Mouse (Mus musculus) yolk sac, embryonic 10.5 days (tissue): ENCODE data around the gene Itsn1.

Source experiments
- DNase-seq: peaks from one replicate; pipeline ENCODE4 v3.0.0-alpha.2; 2017; ENCODE audit warnings: low spot score

The Itsn1 gene

DNA sequence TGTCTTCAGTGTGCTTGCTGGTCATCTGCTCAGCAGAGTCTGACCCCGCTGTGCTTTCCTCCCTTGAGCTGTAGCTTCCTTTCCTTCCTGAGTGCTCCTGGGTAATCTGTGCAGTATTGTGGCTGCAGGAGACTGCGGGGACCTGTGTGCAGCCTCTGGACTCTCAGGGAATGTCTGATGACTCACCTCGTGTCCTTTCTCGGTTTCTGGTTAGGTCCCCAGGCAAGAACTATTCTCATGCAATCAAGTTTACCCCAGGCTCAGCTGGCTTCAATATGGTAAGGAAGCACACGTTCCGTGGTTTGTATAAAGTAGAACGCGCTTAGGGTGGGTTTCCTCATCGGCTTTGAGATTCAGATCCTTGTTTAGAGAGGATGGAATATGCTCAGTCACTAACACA is 82.8 kb downstream of the Itsn1 start:
- no peak for DNase-seq

DNA sequence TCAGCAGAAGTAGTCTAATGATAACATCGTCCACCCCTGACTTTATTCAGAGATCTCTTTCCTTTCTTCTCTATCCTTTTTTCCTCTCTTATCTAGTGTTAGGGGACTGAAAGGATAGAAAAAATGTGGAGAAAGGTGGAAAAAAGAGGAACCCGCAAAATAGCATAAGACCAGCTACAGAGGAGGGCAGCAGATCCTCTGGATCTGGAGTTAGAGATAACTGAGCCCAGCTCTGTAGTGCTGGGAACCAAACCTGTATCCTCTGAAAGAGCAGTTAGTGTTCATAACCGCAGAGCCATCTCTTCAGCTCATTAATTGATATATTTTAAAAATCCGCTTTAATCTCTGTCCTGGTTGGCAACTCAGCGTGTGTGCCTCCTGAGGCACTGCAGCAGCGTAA is 84.5 kb downstream of the Itsn1 start:
- DNase-seq, result no peak

DNA sequence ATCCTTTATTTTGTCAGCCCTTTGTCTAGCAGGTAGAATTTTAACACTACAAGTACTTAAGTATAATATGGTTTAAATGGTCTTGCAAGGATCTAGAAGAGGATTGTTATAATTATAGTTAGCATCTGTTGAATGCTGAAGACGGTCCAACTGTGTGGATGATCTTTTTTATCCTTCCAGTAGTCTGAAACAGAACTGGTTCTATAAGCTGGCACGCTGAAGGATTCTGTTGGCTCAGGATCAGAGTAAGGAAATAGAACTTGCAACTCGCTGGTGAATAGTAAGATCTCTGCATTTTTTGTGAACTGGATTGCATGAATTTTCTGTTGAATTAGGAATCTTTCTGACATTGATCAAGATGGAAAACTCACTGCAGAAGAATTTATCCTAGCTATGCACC is 86.0 kb downstream of the Itsn1 start:
- no peak for DNase-seq

DNA sequence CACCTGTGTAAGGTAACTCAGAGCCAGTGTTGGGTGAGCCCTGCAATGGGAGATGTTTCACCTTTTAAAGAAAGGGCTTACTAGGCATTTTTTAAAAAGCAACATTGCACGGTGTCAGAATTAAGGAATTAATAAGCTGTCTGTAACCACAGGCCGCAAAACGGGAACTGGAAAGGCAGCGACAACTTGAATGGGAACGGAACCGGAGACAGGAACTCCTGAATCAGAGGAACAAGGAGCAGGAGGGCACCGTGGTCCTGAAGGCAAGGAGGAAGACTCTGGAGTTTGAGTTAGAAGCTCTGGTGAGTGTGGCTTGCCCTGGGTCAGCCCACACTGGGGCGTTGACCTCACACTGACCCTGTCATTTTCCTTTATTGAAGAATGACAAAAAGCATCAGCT is 91.2 kb downstream of the Itsn1 start:
- DNase-seq, result no peak

DNA sequence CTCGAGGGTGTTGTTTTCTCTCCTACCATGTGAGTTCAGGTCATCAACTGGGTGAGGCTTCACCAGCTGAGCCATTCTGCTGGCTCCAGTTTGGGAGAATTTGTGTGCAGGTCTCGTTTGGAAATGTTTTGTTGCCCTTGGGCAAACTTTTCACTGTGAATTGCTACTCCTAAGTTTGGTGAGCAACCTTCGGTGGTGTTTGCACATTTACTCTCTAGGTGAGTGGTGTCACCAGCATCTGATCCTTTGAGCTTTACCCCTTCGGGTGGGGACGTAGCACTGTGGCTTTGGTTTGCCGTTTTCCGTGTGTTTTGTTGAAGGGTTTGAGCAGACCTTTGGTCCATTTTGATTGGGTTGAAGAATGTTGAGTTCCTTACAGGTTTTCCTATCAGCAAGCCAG is 93.2 kb downstream of the Itsn1 start:
- no peak for DNase-seq

DNA sequence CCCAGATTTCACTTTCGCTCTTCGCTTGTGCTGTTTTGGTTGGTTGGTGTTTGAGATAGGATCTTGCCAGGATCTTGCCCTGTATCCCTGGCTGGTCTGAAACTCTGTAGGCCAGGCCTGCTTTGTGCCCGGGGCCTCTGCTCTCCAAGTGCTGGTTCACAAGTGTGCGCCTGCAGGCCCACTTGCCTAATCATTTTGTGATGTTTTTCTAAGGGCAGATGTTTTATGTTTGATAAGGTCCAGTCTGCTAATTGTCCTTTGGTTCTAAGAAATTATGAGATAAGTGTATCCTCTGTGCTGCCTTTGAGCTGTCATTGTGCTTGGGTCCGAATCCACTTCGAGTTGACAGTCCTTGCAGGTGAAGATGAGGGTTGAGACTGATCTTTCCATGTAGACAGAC is 93.7 kb downstream of the Itsn1 start:
- no peak for DNase-seq

DNA sequence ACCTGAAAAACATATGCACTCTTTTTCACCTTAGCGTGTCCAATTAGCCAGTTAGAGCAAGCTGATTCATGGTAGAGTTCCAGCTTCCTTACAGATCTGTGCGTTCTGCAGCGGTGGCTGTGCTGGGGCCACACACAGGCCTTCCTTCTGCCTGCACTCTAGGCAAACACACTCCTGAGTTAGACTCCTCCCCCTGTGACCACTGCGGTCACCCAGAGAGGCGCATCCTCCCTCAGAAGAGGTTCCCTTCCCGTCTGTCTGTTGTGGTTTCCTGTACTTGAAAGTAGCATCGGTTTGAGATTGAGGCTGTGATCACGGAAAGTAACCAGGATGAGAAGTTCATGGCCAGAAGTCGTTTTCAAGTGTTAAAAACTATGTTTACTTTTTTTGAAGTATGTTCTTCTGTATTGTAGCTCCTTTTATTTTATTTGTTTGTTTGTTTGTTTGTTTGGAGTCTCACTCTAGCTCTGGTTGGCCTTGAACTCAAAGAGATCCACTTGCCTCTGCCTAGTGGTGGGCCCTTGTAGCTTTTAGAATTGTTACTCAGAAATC is 96.8 kb downstream of the Itsn1 start:
- peak; percentile 44 for DNase-seq

DNA sequence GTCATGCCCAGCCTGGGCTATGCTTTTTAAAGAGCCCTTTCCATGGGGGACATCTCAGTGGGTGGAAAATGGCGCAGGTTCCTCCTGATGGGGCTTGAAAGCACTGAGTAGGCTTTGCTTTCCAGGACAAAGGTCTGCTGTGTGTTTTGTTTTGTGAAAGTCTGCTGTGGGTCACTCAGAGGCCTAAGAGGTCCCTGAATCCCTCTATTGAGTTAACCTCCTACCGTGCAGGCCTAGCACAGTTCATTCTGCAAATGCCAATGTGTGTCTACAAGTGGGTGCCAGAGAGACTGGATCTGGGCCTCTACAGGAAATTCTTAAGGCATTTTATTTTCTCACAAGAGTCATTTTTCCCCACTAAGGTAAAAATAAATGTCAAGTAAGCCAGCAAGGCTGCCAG is 97.8 kb downstream of the Itsn1 start:
- DNase-seq, result no peak

DNA sequence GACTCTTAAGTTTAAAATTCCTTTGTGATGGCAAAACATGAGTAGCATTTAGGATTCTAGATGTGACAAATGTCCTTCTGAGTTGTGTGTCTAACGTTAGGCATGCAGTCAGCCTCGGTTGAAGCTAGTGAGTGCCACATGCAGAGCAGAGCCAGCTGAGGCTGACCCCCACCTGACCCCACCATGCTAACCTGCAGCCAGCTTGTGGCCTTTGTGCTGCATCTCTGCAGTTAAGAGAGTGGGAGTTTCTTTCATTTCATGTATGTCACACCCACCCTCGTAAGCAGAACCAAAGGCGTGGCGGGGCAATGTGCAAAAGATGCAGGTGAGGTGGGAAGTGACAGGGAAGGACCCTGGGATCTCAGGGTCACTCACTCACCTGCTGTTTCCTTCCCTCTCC is 98.4 kb downstream of the Itsn1 start:
- peak; percentile 40 for DNase-seq

DNA sequence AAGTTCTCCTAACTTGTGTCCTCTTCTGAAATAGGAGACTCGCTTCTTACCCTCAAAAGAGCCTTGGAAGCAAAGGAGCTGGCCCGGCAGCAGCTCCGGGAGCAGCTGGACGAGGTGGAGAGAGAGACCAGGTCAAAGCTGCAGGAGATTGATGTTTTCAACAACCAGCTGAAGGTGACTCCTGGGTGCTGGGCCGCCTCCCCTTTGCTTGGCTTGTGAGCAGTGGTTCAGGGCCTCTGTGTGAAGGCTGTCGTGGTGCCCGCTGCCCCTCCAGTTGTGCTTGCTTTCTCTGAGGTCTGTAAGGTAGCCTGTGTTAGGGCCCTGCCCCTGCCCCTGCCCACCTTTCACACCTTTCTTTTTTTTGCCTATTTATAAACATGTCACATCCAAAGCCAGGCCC is 99.1 kb downstream of the Itsn1 start:
- DNase-seq, result no peak

DNA sequence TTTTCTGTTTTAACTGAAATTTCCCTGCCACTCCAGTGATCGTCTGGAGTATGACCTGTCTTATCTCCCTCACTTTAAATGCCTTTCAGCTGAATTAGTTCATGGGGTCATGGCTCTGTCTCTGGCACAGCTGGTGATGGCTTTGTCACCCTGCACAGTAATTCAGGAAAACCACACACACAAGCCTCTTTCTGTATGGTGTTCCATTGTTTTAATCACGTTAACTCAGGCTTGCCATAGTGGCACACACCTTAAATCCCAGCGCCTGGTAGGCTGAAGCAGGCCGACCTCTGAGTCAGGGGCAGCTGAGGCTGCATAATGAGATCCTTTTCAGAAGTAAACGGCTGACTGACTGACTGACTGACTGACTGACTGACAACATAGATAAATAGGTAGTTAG is 99.5 kb downstream of the Itsn1 start:
- DNase-seq, result no peak

DNA sequence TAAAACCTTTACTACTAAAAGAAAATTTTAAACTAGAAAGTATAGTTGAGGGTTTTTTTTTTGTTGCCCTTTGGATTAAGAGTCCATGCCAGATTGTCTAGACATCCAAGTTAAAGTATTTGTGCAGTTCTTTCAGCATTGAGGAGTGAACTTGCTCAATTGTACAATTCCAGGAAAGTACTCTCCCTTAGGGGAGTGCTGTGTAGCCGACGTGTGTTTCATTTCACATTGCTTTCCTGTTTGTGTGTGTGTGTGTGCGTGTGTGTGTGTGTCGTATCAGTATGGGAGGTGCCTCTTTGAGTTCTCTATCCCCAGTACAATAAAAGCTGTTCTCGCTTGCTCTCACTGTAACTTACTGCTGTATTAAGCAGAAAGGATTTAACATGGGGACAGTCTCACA is 100.0 kb downstream of the Itsn1 start:
- DNase-seq, result no peak

DNA sequence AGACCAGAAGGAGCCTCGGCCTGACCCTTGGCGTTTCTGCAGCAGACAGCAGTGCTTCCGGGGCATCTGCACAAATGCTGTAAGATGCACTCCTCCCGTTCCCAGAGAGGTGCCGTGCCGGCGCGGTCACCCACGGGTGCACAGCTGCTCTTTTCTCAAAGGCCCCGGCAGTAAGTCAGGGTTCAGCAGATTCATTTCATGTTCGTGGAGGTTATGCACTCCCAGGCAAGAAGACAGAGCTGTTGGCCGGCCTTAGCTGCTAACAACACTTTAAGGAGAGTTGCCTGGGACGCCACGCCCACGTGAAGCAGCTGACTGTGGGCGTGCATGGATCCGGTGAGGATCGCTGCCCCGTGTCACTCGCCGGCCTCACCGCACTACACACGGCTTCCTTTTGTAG is 101.2 kb downstream of the Itsn1 start:
- no peak for DNase-seq

DNA sequence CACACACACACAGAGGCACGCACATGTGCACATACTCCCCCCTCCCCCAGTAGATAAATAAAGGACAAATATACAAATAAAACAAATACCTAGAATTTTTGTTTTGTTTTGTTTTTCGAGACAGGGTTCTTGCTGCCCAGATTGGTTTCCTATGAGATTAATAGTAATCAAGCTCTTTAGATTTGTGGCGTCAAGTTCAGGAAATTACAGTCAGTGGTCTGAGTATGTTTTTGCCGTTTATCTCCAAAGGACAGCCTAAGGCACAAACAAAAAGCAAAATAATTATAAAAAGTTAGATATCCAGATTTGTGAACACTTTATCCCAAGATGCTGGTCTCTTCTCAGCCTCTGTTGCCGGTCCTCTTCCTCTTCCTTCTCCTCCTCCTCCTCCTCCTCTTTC is 104.0 kb downstream of the Itsn1 start:
- DNase-seq, result no peak

DNA sequence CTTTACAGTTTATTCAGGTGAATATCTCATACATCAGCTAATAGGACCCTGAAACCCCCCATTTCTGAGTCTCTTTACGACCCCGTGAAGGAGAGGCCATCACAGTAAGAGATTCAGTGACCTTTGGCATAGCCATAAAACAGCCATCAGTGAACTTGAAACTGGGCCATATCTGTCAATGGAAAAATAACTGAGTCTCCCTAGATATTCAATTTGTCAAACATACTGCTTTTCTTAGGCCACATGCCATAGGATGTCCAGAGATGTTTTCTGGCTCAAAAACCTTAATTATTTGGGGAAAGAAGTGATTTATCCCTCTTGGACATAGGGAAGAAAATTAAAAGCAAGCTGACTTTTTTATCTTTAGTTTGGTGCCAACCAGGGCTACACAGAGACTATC is 104.5 kb downstream of the Itsn1 start:
- DNase-seq, result no peak

DNA sequence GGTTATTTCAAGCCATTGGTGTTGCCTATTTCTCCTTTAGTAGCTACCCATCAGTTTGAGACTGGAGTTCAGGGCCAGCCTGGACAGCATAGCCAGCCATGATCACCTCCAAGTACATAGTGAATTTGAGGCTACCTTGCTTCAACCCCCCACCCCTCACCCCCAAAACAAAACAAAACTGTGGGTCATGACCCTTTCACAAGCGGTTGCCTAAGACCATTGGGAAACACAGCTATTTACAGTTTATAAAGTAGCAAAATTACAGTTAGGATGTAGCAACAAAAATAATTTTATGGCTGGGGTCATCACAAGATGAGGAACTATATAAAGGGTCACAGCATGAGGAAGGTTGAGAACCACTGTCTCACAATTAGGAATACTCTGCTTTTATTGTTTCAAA is 104.9 kb downstream of the Itsn1 start:
- no peak for DNase-seq

DNA sequence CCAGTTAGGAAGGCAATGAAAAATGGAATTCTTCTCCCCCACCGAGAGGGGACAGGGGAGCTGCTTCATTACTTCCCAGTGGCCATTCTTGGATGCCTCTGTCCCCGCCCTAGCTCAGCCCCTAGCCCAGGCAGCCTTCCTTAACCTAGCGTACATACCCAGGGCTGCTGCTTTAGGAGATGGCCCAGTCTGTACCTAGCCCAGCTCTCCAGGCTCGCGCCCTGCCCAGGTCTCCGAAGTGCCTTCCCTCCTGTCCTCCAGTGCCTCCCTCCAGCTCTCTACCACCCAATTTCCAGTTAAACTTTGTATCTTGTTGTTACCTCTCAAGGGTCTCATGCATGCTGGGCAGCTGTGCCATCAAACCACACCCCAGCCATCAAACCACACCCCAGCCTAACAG is 106.7 kb downstream of the Itsn1 start:
- no peak for DNase-seq

DNA sequence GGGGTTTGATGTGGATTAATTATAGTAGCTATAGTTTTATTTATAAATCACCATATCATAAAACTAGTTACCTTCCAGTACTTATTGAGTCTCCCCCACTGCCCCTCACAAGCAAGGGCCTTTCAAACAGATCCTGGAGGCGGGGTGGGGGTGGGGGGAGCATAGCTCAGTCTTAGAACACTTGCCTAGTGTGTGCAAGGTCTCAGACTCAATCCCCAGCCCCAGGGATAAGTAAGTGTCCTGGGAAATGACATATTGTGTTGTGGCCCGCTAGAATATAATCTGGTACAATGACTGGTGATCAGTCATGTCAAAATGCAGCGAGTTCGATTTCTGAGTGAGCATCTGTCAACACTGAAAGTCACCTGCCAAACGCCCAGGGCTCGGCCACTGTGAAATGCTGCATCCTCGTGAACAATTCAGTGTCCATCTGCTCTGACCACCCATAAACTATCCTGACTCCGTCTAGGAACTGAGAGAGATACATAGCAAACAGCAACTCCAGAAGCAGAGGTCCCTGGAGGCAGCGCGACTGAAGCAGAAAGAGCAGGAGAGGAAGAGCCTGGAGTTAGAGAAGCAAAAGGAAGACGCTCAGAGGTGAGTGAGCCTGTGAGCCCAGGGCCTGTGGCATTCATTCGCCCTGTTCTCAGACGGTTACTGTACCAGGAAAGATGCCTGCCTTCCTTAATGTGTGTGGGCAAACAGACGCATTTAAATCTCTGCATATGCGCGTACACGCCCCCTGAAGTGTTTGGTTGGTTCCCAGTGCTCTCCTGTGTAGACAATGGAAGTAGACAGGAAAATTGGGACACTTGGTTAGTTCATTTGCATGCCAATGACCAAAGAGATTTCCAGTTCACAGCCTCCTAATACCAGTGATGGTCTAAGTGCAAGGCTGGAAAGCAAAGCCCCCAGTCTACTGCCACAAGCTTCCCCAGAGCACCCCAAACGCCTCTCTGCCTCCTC is 107.8 kb downstream of the Itsn1 start:
- DNase-seq, result no peak

DNA sequence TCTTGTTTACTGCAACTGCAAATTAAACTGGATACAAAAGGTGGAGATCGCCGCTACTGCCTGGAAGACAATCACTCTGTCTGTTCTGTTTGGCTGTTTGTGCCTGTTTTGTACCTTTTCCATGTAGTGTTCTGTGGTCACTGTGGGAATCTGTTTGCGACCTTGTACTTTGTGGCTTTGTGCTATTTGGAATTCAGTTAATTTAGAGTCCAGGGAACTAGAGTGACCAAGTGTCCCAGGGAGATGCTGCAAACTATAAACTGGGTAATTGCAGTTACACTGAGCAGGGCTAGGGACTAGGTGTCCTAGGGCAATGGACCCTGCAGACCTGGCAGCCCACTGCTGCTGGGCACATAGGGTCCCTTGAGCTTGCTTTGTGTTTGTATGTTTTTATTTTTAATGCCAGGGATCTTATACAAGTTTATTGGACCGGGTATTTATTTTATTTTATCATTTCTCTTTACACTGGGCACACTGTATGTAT is 108.5 kb downstream of the Itsn1 start:
- DNase-seq, result no peak

DNA sequence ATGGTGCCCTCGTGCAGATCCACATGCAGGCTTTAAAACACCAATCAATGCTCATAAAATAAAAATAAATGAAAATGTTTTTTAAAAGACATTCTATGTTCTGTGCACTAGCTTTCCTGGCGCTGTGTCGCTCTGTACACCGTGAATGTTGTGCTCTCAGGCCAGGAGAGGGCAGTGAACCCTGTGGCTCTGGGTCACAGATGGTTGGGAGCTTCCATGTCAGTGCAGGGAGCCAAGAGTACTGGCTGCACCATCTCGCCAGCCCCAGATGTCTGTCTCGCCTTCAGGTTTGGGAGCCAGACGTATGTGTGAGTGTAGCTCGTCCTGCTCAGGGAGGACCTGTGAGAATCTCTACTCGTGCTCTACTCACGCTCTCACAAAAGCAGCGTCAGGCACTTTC is 109.7 kb downstream of the Itsn1 start:
- DNase-seq, result no peak

DNA sequence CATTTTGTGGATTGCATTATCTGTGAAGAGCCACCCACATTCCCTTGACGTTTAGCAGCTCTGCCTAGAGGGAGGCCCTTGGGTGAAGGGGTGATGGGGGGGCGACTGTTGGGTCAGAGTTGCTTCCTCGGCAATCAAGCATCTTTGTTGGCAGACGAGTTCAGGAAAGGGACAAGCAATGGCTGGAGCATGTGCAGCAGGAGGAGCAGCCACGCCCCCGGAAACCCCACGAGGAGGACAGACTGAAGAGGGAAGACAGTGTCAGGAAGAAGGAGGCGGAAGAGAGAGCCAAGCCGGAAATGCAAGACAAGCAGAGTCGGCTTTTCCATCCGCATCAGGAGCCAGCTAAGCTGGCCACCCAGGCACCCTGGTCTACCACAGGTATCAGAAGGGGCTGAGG is 110.4 kb downstream of the Itsn1 start:
- no peak for DNase-seq

DNA sequence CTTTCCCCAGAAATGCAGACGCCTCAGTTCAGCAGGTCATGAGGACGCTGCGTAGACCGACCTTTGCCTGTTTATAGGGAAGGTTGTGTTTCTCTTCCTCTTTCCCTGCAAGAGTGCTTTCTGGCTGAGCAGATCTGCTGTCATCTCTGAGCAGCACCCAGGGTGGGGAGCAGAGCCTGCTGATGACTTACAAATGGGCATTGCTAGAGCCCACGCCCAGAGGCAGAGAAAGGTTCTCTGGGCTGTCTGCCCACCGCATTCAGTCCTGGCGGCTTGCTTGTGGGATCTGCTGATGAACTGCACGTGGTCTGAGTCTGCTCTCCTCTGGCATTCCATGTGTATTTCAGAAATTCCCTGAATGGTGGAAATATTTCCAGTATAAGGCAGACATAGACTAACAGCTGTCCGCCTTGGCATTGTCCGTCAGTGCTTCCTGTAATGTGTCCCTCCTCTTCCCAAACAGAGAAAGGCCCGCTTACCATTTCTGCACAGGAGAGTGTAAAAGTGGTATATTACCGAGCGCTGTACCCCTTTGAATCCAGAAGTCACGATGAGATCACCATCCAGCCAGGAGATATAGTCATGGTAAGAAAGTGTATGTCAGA is 112.0 kb downstream of the Itsn1 start:
- no peak for DNase-seq

DNA sequence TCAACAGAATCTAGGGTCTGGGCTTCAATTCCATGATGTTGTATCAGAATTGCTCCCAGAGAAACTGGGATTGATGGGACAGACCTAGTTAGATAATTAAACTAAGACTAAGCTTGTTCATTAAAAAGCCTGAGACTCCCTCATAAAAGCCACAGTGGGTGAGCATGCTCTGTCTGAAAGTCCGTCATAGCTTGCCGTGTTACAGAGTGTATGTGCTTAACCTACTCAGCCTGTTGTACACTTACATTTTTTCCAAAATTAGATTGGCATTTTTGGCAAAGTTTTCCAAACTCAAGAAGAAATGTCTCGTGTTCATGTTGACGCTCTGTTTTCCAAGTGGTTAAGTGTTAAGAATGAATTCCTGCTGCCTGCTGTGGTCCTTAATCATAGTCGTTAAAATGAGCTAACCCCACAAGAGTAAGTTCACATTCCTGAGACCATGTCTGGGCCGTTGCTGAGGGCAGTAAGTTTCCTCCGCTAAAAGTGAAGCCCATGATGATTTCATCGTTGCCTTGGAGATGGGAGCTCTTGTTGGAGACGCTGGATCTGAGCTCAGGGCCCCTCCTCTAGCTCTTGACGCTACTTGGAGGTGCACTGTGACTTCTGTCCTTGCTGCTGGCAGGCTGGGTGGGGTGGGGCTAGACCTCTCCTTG is 117.1 kb downstream of the Itsn1 start:
- peak; percentile 50 for DNase-seq
